Mouse (Mus musculus) liver, embryonic 14.5 days (tissue): ENCODE data around the gene Itgb1.

Experiments
- CTCF ChIP-seq: IDR thresholded peaks from 2 replicates; pipeline ENCODE4 v1.5.1; 2016; ENCODE audit warnings: antibody characterized with exemption, low read depth, control low read depth
- EP300 ChIP-seq: IDR thresholded peaks from 2 replicates; pipeline ENCODE4 v1.6.1; 2016; ENCODE audit warnings: antibody characterized with exemption, low read depth

DNA sequence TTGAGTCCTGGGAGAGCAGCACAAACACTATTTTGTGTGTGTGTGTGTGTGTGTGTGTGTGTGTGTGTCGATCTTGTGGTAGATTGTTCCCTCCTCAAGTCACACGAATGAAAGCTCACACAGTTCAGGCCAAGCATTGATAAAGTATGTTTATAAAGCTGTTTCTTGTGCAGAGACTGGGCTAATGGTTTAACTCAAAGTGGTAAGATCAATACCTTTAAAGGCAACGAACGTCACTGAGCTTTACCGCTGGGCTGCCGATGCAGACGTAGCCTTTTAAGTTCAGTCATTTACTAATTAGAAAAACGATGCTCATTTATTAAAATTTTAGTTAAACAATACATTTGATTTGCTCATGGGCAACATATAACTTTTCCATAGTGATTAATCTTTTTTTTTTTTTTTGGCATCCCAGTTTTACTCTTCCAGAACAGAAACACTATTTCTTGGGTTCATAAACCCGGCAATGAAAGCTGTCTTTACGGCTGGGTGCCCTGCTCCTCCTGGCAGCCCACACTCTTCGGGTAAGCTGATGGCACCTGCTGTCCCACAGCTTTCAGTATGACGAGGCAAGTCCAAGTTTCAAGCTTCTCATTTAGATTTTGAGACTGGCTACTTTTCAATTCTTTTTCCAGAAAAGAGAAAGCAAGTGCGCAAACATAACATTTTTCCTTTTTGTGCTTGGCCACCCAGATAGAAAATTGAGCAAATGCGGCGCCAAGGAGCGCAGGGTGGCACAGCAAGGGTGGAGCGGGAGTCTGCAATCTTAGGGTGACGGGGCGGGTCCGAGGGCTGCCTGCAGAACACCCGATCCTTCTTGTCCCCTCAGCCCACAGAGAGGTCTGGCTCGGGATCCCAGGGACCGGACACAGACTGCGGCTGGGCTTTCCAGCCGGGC lies 596 bp upstream of the Itgb1 start:
- no peak for TF ChIP-seq EP300
- TF ChIP-seq CTCF, result no peak
